Mouse (Mus musculus) E14TG2a.4 (cell line): Measurements from ENCODE around the gene Glyatl3.

Experiments used
- CTCF ChIP-seq: conservative IDR thresholded peaks from 2 replicates; pipeline ENCODE4 v1.5.1; 2014; ENCODE audit warnings: low read length
- NANOG ChIP-seq: IDR thresholded peaks from 2 replicates; pipeline ENCODE4 v1.6.1; 2014; ENCODE audit warnings: borderline replicate concordance, low read length, mixed read lengths
- POU5F1 ChIP-seq: IDR thresholded peaks from 2 replicates; pipeline ENCODE4 v1.6.1; 2014; ENCODE audit warnings: low read length, borderline replicate concordance

DNA sequence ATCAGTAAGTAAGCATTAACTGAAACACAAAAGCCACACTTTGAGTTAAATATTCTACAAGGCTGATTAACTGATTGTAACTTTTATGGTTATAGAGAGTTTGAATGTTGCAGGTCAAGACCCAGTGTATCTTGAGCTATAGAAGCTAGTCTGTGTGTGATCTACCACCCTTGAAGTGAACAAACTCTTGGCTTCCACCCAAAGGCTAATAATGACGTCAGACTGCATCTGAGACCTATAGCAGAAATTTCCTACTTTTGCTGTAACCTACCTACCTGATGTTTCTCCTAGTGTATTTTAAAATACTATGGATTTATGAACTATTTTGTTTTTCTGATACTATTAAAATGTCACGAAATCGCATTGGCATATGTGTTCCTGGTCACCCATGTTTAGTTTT lies 39.4 kb downstream of the Glyatl3 start:
- TF ChIP-seq CTCF (no peak), NANOG (no peak), POU5F1 (no peak)
